Comparison of ENCODE assay signal across 9 mouse cellular contexts in genomic region chr2:71874422-71874821, GRCm38 (mm10). TPM values are rescaled to one million over a fixed set of nuclear protein-coding genes. Genes with fewer than 3 reads are reported as not detected.
DNase-seq lines count a peak whose midpoint lies in the region; ATAC-seq and TF ChIP-seq lines count a peak whose summit lies in the region.
"Had no signal": no experiment of that assay in that cellular context is flagged by ENCODE, and none has a peak within 500 bp of the region (broad histone marks: within the 10 kb centered on the region; RNA-seq: fewer than 3 reads in every experiment).

No protein-coding gene starts in this region.

- H3K4me3 ChIP-seq in kidney, embryonic 15.5 days (replicated peaks), result peak overlapping the region; percentile 66
- H3K4me3 ChIP-seq in bone marrow macrophage, adult 2 months (ENCODE audit: insufficient read depth, low read length), result peak overlapping the region; percentile 82
- no peak overlapping the region for H3K4me3 ChIP-seq in hindbrain, embryonic 13.5 days

- no peak for DNase-seq in kidney, postnatal 14 days
- DNase-seq in left cerebral cortex, postnatal 10 days (ENCODE audit: extremely low spot score in 1 of 2, low spot score in 2 of 2), result no peak
- no peak for DNase-seq in left cerebral cortex, adult 18-20 months (ENCODE audit: low spot score in 2 of 2)
- DNase-seq in cerebellum, postnatal 4 days (ENCODE audit: low spot score in 2 of 2), result no peak
- DNase-seq: lung, adult 2 months had no signal

- H3K9me3 ChIP-seq in kidney, embryonic 15.5 days (replicated peaks), result no peaks in the 10 kb centered on the region
- no peaks in the 10 kb centered on the region for H3K9me3 ChIP-seq in hindbrain, embryonic 13.5 days

- intact Hi-C loops in left cerebral cortex, postnatal 10 days (cut with DNase I), result no loop called here

- H3K27me3 ChIP-seq in kidney, embryonic 15.5 days, result no peaks in the 10 kb centered on the region
- H3K27me3 ChIP-seq in hindbrain, embryonic 13.5 days, result peaks cover 13% of the 10 kb centered on the region; the same call in 1 of the 2 replicates

- no peaks in the 10 kb centered on the region for H3K36me3 ChIP-seq in kidney, embryonic 15.5 days
- H3K36me3 ChIP-seq in hindbrain, embryonic 13.5 days, result no peaks in the 10 kb centered on the region

- H3K4me1 ChIP-seq in kidney, embryonic 15.5 days, result peaks cover 24% of the 10 kb centered on the region
- peaks cover 19% of the 10 kb centered on the region for H3K4me1 ChIP-seq in bone marrow macrophage, adult 2 months (ENCODE audit: control insufficient read depth, insufficient read depth, low read length)
- H3K4me1 ChIP-seq in hindbrain, embryonic 13.5 days (replicated peaks), result peaks cover 7% of the 10 kb centered on the region

- no peak for TF ChIP-seq POLR2A in bone marrow macrophage, adult 2 months (IDR thresholded peaks at IDR 0.05; ENCODE audit: borderline replicate concordance, low read depth, low read length)

- ATAC-seq in kidney, embryonic 15.5 days (replicated peaks; ENCODE audit: low FRiP score), result no peak
- no peak for ATAC-seq in hindbrain, embryonic 13.5 days (ENCODE audit: low FRiP score)
- peak; percentile 21; the same call in 1 of the 2 replicates for ATAC-seq in megakaryocyte progenitor cell, adult 5-6 weeks (replicated peaks; ENCODE audit: poor library complexity)

- H3K4me2 ChIP-seq in kidney, embryonic 15.5 days, result peak overlapping the region; percentile 93
- peak overlapping the region; percentile 79 for H3K4me2 ChIP-seq in hindbrain, embryonic 13.5 days

- 78% methylated on average over 2 of the region's 2 CpGs for WGBS in kidney, embryonic 15.5 days
- WGBS in hindbrain, embryonic 13.5 days, result 87% methylated on average over 2 of the region's 2 CpGs

- H3K27ac ChIP-seq in kidney, embryonic 15.5 days, result no peak overlapping the region
- peak overlapping the region; percentile 81; the same call in 1 of the 2 replicates for H3K27ac ChIP-seq in bone marrow macrophage, adult 2 months (ENCODE audit: insufficient read depth, low read depth, low read length)
- H3K27ac ChIP-seq in hindbrain, embryonic 13.5 days, result no peak overlapping the region

- no peak for TF ChIP-seq CTCF in bone marrow macrophage, adult 2 months (IDR thresholded peaks at IDR 0.05; ENCODE audit: low read depth, low read length)

- H3K9ac ChIP-seq in kidney, embryonic 15.5 days, result 0 out of 2 replicates have a peak overlapping the region, but pooled peaks have one; percentile 72
- no peak overlapping the region for H3K9ac ChIP-seq in hindbrain, embryonic 13.5 days

RNA-seq across cellular contexts. Expression of gene Pdk1, which starts 1.4 kb away (rescaled TPM):
- polyA plus RNA-seq in kidney, embryonic 15.5 days (2015; fragmentation: Nextera tagmentation; extraction: Ambion mirVana), result 44.4 and 45.2 TPM in 2 replicates
- polyA plus RNA-seq in bone marrow macrophage, adult 2 months (2012; ENCODE audit: insufficient read depth, insufficient read length, missing spikeins), result 33.2 and 36.2 TPM in 2 replicates
- 14.9 and 17.1 TPM in 2 replicates for polyA plus RNA-seq in hindbrain, embryonic 13.5 days (2015; fragmentation: Nextera tagmentation; extraction: Ambion mirVana)
- total RNA-seq in megakaryocyte progenitor cell, adult 5-6 weeks (2015), result 25.9 and 26.5 TPM in 2 replicates
- total RNA-seq in megakaryocyte progenitor cell, adult 5-6 weeks (2017), result 54.9 and 79.0 TPM in 2 replicates
- total RNA-seq in left cerebral cortex, postnatal 10 days (2021), result 10 to 100 TPM; 31.8 to 34.8 TPM
- 10 to 100 TPM; 44.8 to 52.9 TPM for total RNA-seq in left cerebral cortex, adult 18-20 months (2021)
